Mouse (Mus musculus): Measurements from ENCODE around the gene Yif1a. TPM values are rescaled to one million over a fixed set of nuclear protein-coding genes. Genes with fewer than 3 reads are reported as not detected.

Gene Yif1a
- polyA plus RNA-seq, 1 experiment from 2014 or later = 62.4 TPM

- ATAC-seq = no peak
- Histone ChIP-seq H3K4me2 (no peak overlapping the region), H3K27ac (no peak overlapping the region), H3K9me3 (replicated peaks) (no peaks in the 10 kb centered on the region), H3K4me1 (peaks cover 14% of the 10 kb centered on the region), H3K4me3 (no peak overlapping the region), H3K36me3 (ENCODE audit: poor library complexity, severe bottlenecking) (peaks cover 35% of the 10 kb centered on the region), H3K9ac (no peak overlapping the region), H3K27me3 (peaks cover 48% of the 10 kb centered on the region)
- 48% methylated on average over 3 of the region's 3 CpGs for WGBS
These were observed 36.8 kb upstream of the Yif1a start for GRCm38 (mm10) chr19:5051515-5051914.

DNA sequence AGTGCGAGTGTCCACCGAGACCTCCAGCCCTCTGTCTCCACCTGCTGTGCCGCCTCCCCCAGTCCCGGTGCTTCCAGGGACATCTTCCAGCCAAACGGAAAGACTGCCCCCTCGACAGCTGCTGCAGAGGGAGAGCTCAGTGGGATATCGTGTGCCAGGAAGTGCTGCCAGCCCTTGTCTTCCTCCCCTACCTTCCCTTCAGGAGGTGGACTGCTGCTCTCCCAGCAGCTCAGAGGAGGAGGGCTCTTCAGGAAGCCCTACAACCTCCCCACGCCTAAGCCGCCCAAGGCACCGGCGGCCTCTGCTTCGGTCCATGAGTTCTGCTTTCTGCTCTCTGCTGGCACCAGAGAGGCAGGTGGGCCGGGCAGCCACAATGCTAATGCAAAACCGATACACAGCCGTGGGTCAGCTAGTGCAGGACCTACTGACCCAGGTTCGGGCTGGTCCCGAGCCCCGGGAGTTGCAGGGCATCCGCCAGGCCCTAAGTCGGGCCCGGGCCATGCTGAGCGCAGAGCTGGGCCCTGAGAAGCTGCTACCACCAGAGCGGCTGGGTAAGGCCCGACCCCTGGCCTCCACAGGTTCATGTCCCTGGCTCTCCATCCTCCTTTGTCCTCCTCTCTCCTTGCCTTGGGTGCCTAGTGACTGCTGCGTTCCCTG, 36.0 kb upstream of the Yif1a start:
- H3K9me3 ChIP-seq (replicated peaks) = no peaks in the 10 kb centered on the region
- no peak overlapping the region for H3K9ac ChIP-seq
- H3K27ac ChIP-seq = no peak overlapping the region
- peaks cover 48% of the 10 kb centered on the region for H3K27me3 ChIP-seq
- H3K36me3 ChIP-seq (ENCODE audit: poor library complexity, severe bottlenecking) = peaks cover 27% of the 10 kb centered on the region
- 32% methylated on average over 25 of the region's 25 CpGs for WGBS
- H3K4me2 ChIP-seq = no peak overlapping the region
- peaks cover 16% of the 10 kb centered on the region for H3K4me1 ChIP-seq
- ATAC-seq = no peak
- no peak overlapping the region for H3K4me3 ChIP-seq

DNA sequence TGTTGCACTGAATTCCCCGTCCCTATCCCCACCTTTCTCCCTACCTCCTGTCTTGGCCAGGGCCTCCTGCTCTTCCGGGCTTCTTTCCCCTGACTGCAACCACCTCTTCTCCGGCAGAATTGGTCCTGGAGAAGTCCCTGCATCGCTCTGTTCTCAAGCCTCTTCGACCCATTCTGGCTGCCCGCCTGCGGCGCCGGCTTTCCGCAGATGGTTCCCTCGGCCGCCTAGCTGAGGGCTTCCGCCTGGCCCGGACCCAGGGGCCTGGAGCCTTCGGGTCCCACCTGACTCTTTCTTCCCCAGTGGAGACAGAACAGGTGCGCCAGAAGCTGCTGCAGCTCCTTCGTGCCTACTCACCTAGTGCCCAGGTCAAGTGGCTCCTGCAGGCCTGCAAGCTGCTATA, 35.5 kb upstream of the Yif1a start:
- Histone ChIP-seq H3K4me1 (peaks cover 16% of the 10 kb centered on the region), H3K9ac (no peak overlapping the region), H3K27me3 (peaks cover 48% of the 10 kb centered on the region), H3K36me3 (ENCODE audit: poor library complexity, severe bottlenecking) (peaks cover 21% of the 10 kb centered on the region), H3K9me3 (replicated peaks) (no peaks in the 10 kb centered on the region), H3K4me2 (no peak overlapping the region), H3K27ac (no peak overlapping the region), H3K4me3 (no peak overlapping the region)
- ATAC-seq = no peak
- 59% methylated on average over 17 of the region's 17 CpGs for WGBS

DNA sequence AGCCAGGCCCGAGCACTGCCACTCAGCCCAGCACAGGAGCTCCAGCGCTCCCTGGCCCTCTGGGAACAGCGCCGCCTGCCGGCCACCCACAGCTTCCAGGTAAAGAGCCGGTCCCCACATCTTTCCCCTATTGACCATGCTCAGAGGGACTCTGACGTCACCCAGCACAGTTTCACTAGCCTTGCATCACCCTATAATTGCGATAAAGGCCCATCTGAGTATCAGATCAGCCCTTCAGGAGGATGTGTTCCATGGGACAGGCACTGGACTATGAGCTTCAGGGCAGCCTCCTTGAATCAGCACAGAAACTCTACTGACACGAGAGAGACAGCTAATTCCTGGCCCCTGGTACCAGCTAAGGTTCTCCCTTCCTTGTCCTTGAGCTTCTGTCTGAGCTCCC, 34.4 kb upstream of the Yif1a start:
- Histone ChIP-seq H3K9me3 (replicated peaks) (no peaks in the 10 kb centered on the region), H3K9ac (no peak overlapping the region), H3K4me2 (no peak overlapping the region), H3K36me3 (ENCODE audit: poor library complexity, severe bottlenecking) (peaks cover 11% of the 10 kb centered on the region), H3K4me3 (no peak overlapping the region), H3K4me1 (peaks cover 21% of the 10 kb centered on the region), H3K27me3 (peaks cover 48% of the 10 kb centered on the region), H3K27ac (no peak overlapping the region)
- WGBS = 19% methylated on average over 9 of the region's 9 CpGs
- ATAC-seq = peak; percentile 16; the same call in 1 of the 2 replicates

DNA sequence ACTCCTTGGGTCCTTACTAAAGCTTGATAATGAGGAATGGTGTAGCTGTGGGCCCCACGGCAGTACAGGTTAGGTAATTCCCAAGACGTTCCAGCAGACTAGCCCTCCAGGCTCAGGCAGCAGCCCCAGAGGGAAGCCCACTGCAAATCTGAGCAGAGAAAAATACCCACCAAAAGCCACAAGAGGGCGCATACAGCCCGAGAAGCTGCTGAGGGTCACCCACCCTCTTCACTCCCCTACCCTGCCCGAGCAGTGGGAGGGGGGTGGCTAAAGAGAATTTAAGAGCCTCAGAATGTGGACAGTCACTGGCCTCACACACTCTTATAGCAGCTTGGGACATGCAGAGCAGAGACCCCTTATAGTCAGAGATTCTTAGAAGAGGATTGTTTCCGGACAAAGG, 32.1 kb upstream of the Yif1a start:
- no peak overlapping the region for H3K4me3 ChIP-seq
- H3K27ac ChIP-seq = no peak overlapping the region
- no peak overlapping the region for H3K4me2 ChIP-seq
- peak; percentile 71 for ATAC-seq
- peaks cover 21% of the 10 kb centered on the region for H3K4me1 ChIP-seq
- no peaks in the 10 kb centered on the region for H3K9me3 ChIP-seq (replicated peaks)
- 11% methylated on average over 6 of the region's 6 CpGs for WGBS
- no peak overlapping the region for H3K9ac ChIP-seq
- H3K36me3 ChIP-seq (ENCODE audit: poor library complexity, severe bottlenecking) = no peaks in the 10 kb centered on the region
- peaks cover 35% of the 10 kb centered on the region for H3K27me3 ChIP-seq

- ATAC-seq = no peak
- Histone ChIP-seq H3K27me3 (peaks cover 16% of the 10 kb centered on the region), H3K27ac (no peak overlapping the region), H3K4me2 (no peak overlapping the region), H3K4me3 (no peak overlapping the region), H3K4me1 (peaks cover 21% of the 10 kb centered on the region), H3K9ac (no peak overlapping the region), H3K9me3 (replicated peaks) (no peaks in the 10 kb centered on the region), H3K36me3 (ENCODE audit: poor library complexity, severe bottlenecking) (no peaks in the 10 kb centered on the region)
- 27% methylated on average over 16 of the region's 16 CpGs for WGBS
These were observed 30.2 kb upstream of the Yif1a start for GRCm38 (mm10) chr19:5057876-5058775.

- no peak for ATAC-seq
- WGBS = 19% methylated on average over 10 of the region's 10 CpGs
These were observed 29.3 kb upstream of the Yif1a start for GRCm38 (mm10) chr19:5058801-5059771.

DNA sequence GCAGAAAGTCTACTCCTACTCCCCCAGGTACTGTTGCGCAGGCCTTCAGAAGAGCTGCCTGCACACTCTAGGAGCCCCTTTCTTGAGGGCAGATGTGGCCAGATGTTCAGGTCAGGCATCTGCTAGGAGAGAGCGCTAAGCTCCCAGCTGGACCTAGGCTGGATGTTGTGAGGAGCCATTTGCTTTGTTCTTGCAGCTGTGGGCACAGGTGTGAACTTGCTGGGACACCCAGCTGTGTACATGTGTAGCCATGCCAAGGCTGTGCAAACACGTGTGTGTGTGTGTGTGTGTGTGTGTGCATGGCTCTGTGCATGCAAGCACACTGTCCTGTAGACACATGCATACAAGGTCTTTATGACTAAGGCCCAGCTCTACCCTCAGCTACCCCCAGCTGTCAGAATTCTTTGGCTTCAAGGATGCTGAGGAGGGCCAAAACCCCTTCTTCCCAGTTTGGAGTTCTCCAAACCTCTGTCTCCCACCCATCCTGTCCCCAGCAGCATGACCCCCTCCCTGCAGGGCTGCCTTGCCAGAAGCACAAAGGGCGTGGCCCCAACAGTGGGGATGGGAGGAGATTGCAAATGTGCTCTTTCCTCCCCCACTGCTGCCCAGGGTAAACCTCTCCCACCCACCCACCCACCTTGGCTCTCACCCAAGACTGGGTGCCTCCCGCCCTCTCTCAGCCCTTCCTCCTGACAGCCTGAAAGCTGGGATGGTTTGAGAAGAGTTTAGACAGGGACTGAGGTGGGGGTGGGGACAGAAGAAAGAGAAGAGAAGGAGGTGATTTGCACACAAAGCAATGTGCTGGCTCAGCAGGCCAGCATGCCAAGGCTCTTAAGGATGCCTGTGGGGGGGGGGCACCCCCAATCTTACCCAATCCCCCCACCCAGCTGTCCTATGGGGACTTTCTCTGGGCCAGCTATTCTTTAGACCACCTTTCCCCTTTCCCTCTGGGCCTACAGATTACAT, 27.7 kb upstream of the Yif1a start:
- Histone ChIP-seq H3K27ac (no peak overlapping the region), H3K4me3 (no peak overlapping the region), H3K4me1 (peaks cover 21% of the 10 kb centered on the region), H3K9me3 (replicated peaks) (no peaks in the 10 kb centered on the region), H3K9ac (no peak overlapping the region), H3K27me3 (peaks cover 3% of the 10 kb centered on the region), H3K36me3 (ENCODE audit: poor library complexity, severe bottlenecking) (no peaks in the 10 kb centered on the region), H3K4me2 (no peak overlapping the region)
- 0 out of 2 replicates have a peak, but pooled peaks have one; percentile 28 for ATAC-seq
- 47% methylated on average over 5 of the region's 5 CpGs for WGBS

More at GRCm38 (mm10) chr19:5058801-5059771, 29.3 kb upstream of the Yif1a start:
- H3K27me3 ChIP-seq = peaks cover 8% of the 10 kb centered on the region
- no peak overlapping the region for H3K4me3 ChIP-seq
- no peak overlapping the region for H3K9ac ChIP-seq
- H3K4me2 ChIP-seq = no peak overlapping the region
- peaks cover 21% of the 10 kb centered on the region for H3K4me1 ChIP-seq
- H3K36me3 ChIP-seq (ENCODE audit: poor library complexity, severe bottlenecking) = no peaks in the 10 kb centered on the region
- no peak overlapping the region for H3K27ac ChIP-seq
- no peaks in the 10 kb centered on the region for H3K9me3 ChIP-seq (replicated peaks)

- Histone ChIP-seq H3K4me1 (peaks cover 17% of the 10 kb centered on the region), H3K9ac (no peak overlapping the region), H3K36me3 (ENCODE audit: poor library complexity, severe bottlenecking) (no peaks in the 10 kb centered on the region), H3K9me3 (replicated peaks) (no peaks in the 10 kb centered on the region), H3K4me2 (no peak overlapping the region), H3K27ac (no peak overlapping the region), H3K4me3 (no peak overlapping the region), H3K27me3 (peaks cover 15% of the 10 kb centered on the region)
- ATAC-seq = no peak
- 87% methylated on average over 5 of the region's 5 CpGs for WGBS
These were observed 26.3 kb upstream of the Yif1a start for GRCm38 (mm10) chr19:5062041-5062440.

- Histone ChIP-seq H3K27ac (no peak overlapping the region), H3K4me3 (no peak overlapping the region), H3K9ac (no peak overlapping the region)
These were observed 25.9 kb upstream of the Yif1a start for GRCm38 (mm10) chr19:5062446-5062845.

GRCm38 (mm10) chr19:5065104-5065503, 23.2 kb upstream of the Yif1a start:
- H3K9ac ChIP-seq = 0 out of 2 replicates have a peak overlapping the region, but pooled peaks have one; percentile 14
- WGBS = 72% methylated on average over 7 of the region's 7 CpGs
- no peak overlapping the region for H3K4me3 ChIP-seq
- no peak overlapping the region for H3K27ac ChIP-seq
- H3K27me3 ChIP-seq = peaks cover 40% of the 10 kb centered on the region
- ATAC-seq = no peak
- H3K4me2 ChIP-seq = no peak overlapping the region
- peaks cover 28% of the 10 kb centered on the region for H3K4me1 ChIP-seq
- H3K9me3 ChIP-seq (replicated peaks) = no peaks in the 10 kb centered on the region
- H3K36me3 ChIP-seq (ENCODE audit: poor library complexity, severe bottlenecking) = no peaks in the 10 kb centered on the region

More at GRCm38 (mm10) chr19:5062446-5062845, 25.9 kb upstream of the Yif1a start:
- H3K9me3 ChIP-seq (replicated peaks) = no peaks in the 10 kb centered on the region
- H3K27me3 ChIP-seq = peaks cover 19% of the 10 kb centered on the region
- H3K4me2 ChIP-seq = no peak overlapping the region
- H3K4me1 ChIP-seq = peaks cover 21% of the 10 kb centered on the region
- no peak for ATAC-seq
- H3K36me3 ChIP-seq (ENCODE audit: poor library complexity, severe bottlenecking) = no peaks in the 10 kb centered on the region
- 93% methylated on average over 6 of the region's 6 CpGs for WGBS

All from forebrain, embryonic 13.5 days (tissue).